Mouse (Mus musculus) C2C12 (cell line): ENCODE results near the gene Atr. TPM values are rescaled to one million over a fixed set of nuclear protein-coding genes. Genes with fewer than 3 reads are reported as not detected.

ENCODE experiments used
- H3K27me3 ChIP-seq: one replicate; pipeline ENCODE4 v1.6.1; 2011; ENCODE audit not compliant: control insufficient read depth, insufficient read depth, insufficient read length
- H3K36me3 ChIP-seq: one replicate; pipeline ENCODE4 v1.6.1; 2011; ENCODE audit not compliant: control insufficient read depth, insufficient read depth
- H3K4me3 ChIP-seq: one replicate; pipeline ENCODE4 v1.5.1; 2011; ENCODE audit warnings: mild to moderate bottlenecking, control low read depth; ENCODE audit not compliant: poor library complexity, insufficient read depth, severe bottlenecking
- H3K79me2 ChIP-seq: one replicate; pipeline ENCODE4 v1.6.1; 2011; ENCODE audit not compliant: control insufficient read depth, insufficient read depth
- H3K79me3 ChIP-seq: one replicate; pipeline ENCODE4 v1.6.1; 2011; ENCODE audit warnings: low read depth, control low read depth
- H3ac ChIP-seq: one replicate; pipeline ENCODE3; 2011; ENCODE audit warnings: low read depth; ENCODE audit not compliant: control insufficient read depth, insufficient read length
- CEBPB ChIP-seq: IDR thresholded peaks from one replicate; pipeline ENCODE4 v1.6.1; 2011; ENCODE audit warnings: low read depth, mild to moderate bottlenecking, control low read depth, moderate library complexity
- CTCF ChIP-seq: IDR thresholded peaks from one replicate; pipeline ENCODE4 v1.5.1; 2011; ENCODE audit not compliant: control insufficient read depth, insufficient read depth, insufficient read length
- FOSL1 ChIP-seq: IDR thresholded peaks from one replicate; pipeline ENCODE4 v1.8.0; 2011; ENCODE audit warnings: mild to moderate bottlenecking, low read length; ENCODE audit not compliant: poor library complexity, insufficient read depth, severe bottlenecking
- MAX ChIP-seq: IDR thresholded peaks from one replicate; pipeline ENCODE4 v1.6.1; 2011; ENCODE audit warnings: mild to moderate bottlenecking, control low read depth
- MYOD1 ChIP-seq: IDR thresholded peaks from one replicate; pipeline ENCODE4 v1.6.1; 2011; ENCODE audit warnings: low read depth; ENCODE audit not compliant: control insufficient read depth, insufficient read length
- MYOG ChIP-seq: IDR thresholded peaks from one replicate; pipeline ENCODE4 v1.6.1; 2011; ENCODE audit not compliant: control insufficient read depth, insufficient read length; ENCODE audit errors: extremely low read depth
- USF1 ChIP-seq: IDR thresholded peaks from one replicate; pipeline ENCODE4 v1.6.1; 2011; ENCODE audit warnings: low read depth, mild to moderate bottlenecking, control low read depth, moderate library complexity
- polyA plus RNA-seq: library from polyadenylated mRNA; unstranded; fragments of >200 nt; fragmentation: generic; extraction: Trizol; gene quantifications from one replicate; pipeline ENCODE4 v1.2.1, GENCODE M21; 2012; ENCODE audit warnings: missing spikeins

Atr gene
- polyA plus RNA-seq, 1 experiment = 2.1 TPM

- H3K27me3 ChIP-seq = no peaks in the 10 kb centered on the region
- H3ac ChIP-seq = no peak overlapping the region
- H3K4me3 ChIP-seq = no peak overlapping the region
- peaks cover 24% of the 10 kb centered on the region for H3K79me3 ChIP-seq
- H3K36me3 ChIP-seq = peaks cover 5% of the 10 kb centered on the region
- TF ChIP-seq CEBPB = no peak
- no peak for TF ChIP-seq MAX
- TF ChIP-seq MYOG = no peak
- no peak for TF ChIP-seq USF1
- TF ChIP-seq FOSL1 = no peak
- TF ChIP-seq MYOD1 = no peak
- no peak for TF ChIP-seq CTCF
- H3K79me2 ChIP-seq = peaks cover 62% of the 10 kb centered on the region
These were observed 101.8 kb downstream of the Atr start for GRCm38 (mm10) chr9:95959246-95959645.

- H3ac ChIP-seq = no peak overlapping the region
These were observed 102.5 kb downstream of the Atr start for GRCm38 (mm10) chr9:95959732-95960428.

GRCm38 (mm10) chr9:95961058-95961457, 103.7 kb downstream of the Atr start:
- Histone ChIP-seq H3ac (no peak overlapping the region), H3K27me3 (no peaks in the 10 kb centered on the region), H3K79me2 (peaks cover 46% of the 10 kb centered on the region), H3K79me3 (peaks cover 17% of the 10 kb centered on the region), H3K36me3 (peaks cover 7% of the 10 kb centered on the region), H3K4me3 (no peak overlapping the region)
- TF ChIP-seq CEBPB (no peak), CTCF (no peak), MYOG (no peak), USF1 (no peak), FOSL1 (no peak), MAX (no peak), MYOD1 (no peak)

More at GRCm38 (mm10) chr9:95959732-95960428, 102.5 kb downstream of the Atr start:
- H3K27me3 ChIP-seq = no peaks in the 10 kb centered on the region
- peaks cover 24% of the 10 kb centered on the region for H3K79me3 ChIP-seq
- H3K36me3 ChIP-seq = peaks cover 7% of the 10 kb centered on the region
- TF ChIP-seq CTCF = no peak
- no peak for TF ChIP-seq USF1
- H3K79me2 ChIP-seq = peaks cover 58% of the 10 kb centered on the region
- no peak overlapping the region for H3K4me3 ChIP-seq

GRCm38 (mm10) chr9:95964037-95964436, 106.6 kb downstream of the Atr start:
- Histone ChIP-seq H3ac (no peak overlapping the region), H3K79me3 (peaks cover 3% of the 10 kb centered on the region), H3K36me3 (peaks cover 18% of the 10 kb centered on the region), H3K79me2 (peaks cover 22% of the 10 kb centered on the region), H3K27me3 (no peaks in the 10 kb centered on the region), H3K4me3 (no peak overlapping the region)
- TF ChIP-seq CEBPB = no peak
- TF ChIP-seq USF1 = no peak
- TF ChIP-seq MAX = no peak
- no peak for TF ChIP-seq FOSL1
- no peak for TF ChIP-seq MYOG
- TF ChIP-seq MYOD1 = no peak
- no peak for TF ChIP-seq CTCF

GRCm38 (mm10) chr9:95978279-95978678, 120.9 kb downstream of the Atr start:
- Histone ChIP-seq H3K4me3 (no peak overlapping the region), H3K27me3 (no peaks in the 10 kb centered on the region), H3K79me3 (no peaks in the 10 kb centered on the region), H3K79me2 (no peaks in the 10 kb centered on the region), H3ac (no peak overlapping the region), H3K36me3 (peaks cover 63% of the 10 kb centered on the region)
- TF ChIP-seq CEBPB (no peak), FOSL1 (no peak), MAX (no peak), MYOG (no peak), MYOD1 (no peak), CTCF (no peak), USF1 (no peak)

- H3K79me2 ChIP-seq = no peaks in the 10 kb centered on the region
- no peak overlapping the region for H3K4me3 ChIP-seq
- no peak overlapping the region for H3ac ChIP-seq
- no peaks in the 10 kb centered on the region for H3K27me3 ChIP-seq
- no peaks in the 10 kb centered on the region for H3K79me3 ChIP-seq
- H3K36me3 ChIP-seq = peaks cover 51% of the 10 kb centered on the region
- TF ChIP-seq FOSL1 (no peak), CEBPB (no peak), USF1 (no peak), MYOG (no peak), MAX (no peak), CTCF (no peak), MYOD1 (no peak)
These were observed 122.5 kb downstream of the Atr start for GRCm38 (mm10) chr9:95979896-95980295.
